Mouse (Mus musculus): ENCODE data around the gene Ampd1. TPM values are rescaled to one million over a fixed set of nuclear protein-coding genes. Genes with fewer than 3 reads are reported as not detected.
"Not testable (repeated sequence)": the region's sequence is repeated elsewhere in the genome, so short reads cannot be mapped to it uniquely, and the experiment has no call there.

The Ampd1 gene
- polyA plus RNA-seq, 1 experiment: not detected

GRCm38 (mm10) chr3:103128251-103128650 is 54.4 kb downstream of the Ampd1 start:
- TF ChIP-seq CTCF (IDR thresholded peaks at IDR 0.05; ENCODE audit: borderline replicate concordance, insufficient read depth, low read length) (no peak), POLR2A (IDR thresholded peaks at IDR 0.05; ENCODE audit: low read depth, low read length) (no peak)
- no peak overlapping the region for H3K27ac ChIP-seq (ENCODE audit: insufficient read depth, low read length)
- no peak overlapping the region for H3K4me3 ChIP-seq (ENCODE audit: insufficient read depth, low read length)
- 0 out of 2 replicates have a peak, but pooled peaks cover 3% of the 10 kb centered on the region for H3K4me1 ChIP-seq (ENCODE audit: control insufficient read depth, insufficient read depth, low read length)

- TF ChIP-seq POLR2A (IDR thresholded peaks at IDR 0.05; ENCODE audit: low read depth, low read length) (no peak), CTCF (IDR thresholded peaks at IDR 0.05; ENCODE audit: borderline replicate concordance, insufficient read depth, low read length) (no peak)
- 0 out of 2 replicates have a peak, but pooled peaks cover 3% of the 10 kb centered on the region for H3K4me1 ChIP-seq (ENCODE audit: control insufficient read depth, insufficient read depth, low read length)
- no peak overlapping the region for H3K4me3 ChIP-seq (ENCODE audit: insufficient read depth, low read length)
- no peak overlapping the region for H3K27ac ChIP-seq (ENCODE audit: insufficient read depth, low read length)
Observed at GRCm38 (mm10) chr3:103129367-103130159, 55.7 kb downstream of the Ampd1 start.

DNA sequence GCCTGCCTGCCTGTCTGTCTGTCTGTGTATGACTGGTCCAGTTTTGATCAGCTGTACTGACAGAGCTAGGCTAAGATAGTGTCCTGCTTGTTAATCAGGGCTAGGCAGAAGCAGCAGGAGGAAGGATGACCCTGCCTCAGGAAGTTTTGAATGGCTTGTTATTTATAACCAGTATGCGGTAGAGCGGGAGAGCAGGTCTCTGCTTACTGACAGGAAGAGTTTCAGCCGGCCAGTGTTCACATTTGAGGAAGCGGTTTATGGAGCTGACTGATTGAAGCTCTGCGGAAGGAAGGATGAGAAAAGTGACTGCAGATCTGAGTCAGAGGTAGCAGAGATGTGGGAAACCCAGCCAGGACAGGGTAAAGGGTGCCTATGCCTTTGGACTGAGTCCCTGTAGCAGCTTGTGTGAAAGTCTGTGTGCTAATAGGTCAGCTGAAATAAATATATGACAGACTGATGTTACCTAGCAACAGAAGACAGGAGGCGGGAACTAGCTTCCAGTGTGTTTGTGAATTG is 56.5 kb downstream of the Ampd1 start:
- TF ChIP-seq CTCF (IDR thresholded peaks at IDR 0.05; ENCODE audit: borderline replicate concordance, insufficient read depth, low read length) (no peak), POLR2A (IDR thresholded peaks at IDR 0.05; ENCODE audit: low read depth, low read length) (no peak)
- H3K27ac ChIP-seq (ENCODE audit: insufficient read depth, low read length): no peak overlapping the region
- H3K4me1 ChIP-seq (ENCODE audit: control insufficient read depth, insufficient read depth, low read length): 0 out of 2 replicates have a peak, but pooled peaks cover 3% of the 10 kb centered on the region
- no peak overlapping the region for H3K4me3 ChIP-seq (ENCODE audit: insufficient read depth, low read length)

GRCm38 (mm10) chr3:103133098-103133497 is 59.3 kb downstream of the Ampd1 start:
- no peak overlapping the region for H3K27ac ChIP-seq (ENCODE audit: insufficient read depth, low read length)
- TF ChIP-seq CTCF (IDR thresholded peaks at IDR 0.05; ENCODE audit: borderline replicate concordance, insufficient read depth, low read length): no peak
- TF ChIP-seq POLR2A (IDR thresholded peaks at IDR 0.05; ENCODE audit: low read depth, low read length): no peak
- no peak overlapping the region for H3K4me3 ChIP-seq (ENCODE audit: insufficient read depth, low read length)
- 0 out of 2 replicates have a peak, but pooled peaks cover 3% of the 10 kb centered on the region for H3K4me1 ChIP-seq (ENCODE audit: control insufficient read depth, insufficient read depth, low read length)

GRCm38 (mm10) chr3:103136414-103137077 is 62.7 kb downstream of the Ampd1 start:
- Histone ChIP-seq H3K4me3 (ENCODE audit: insufficient read depth, low read length) (no peak overlapping the region), H3K27ac (ENCODE audit: insufficient read depth, low read length) (no peak overlapping the region), H3K4me1 (ENCODE audit: control insufficient read depth, insufficient read depth, low read length) (peaks cover 3% of the 10 kb centered on the region; the same call in 1 of the 2 replicates)
- TF ChIP-seq CTCF (IDR thresholded peaks at IDR 0.05; ENCODE audit: borderline replicate concordance, insufficient read depth, low read length) (no peak), POLR2A (IDR thresholded peaks at IDR 0.05; ENCODE audit: low read depth, low read length) (no peak)

GRCm38 (mm10) chr3:103139047-103139446 is 65.2 kb downstream of the Ampd1 start:
- H3K27ac ChIP-seq (ENCODE audit: insufficient read depth, low read length): no peak overlapping the region
- TF ChIP-seq CTCF (IDR thresholded peaks at IDR 0.05; ENCODE audit: borderline replicate concordance, insufficient read depth, low read length) (no peak), POLR2A (IDR thresholded peaks at IDR 0.05; ENCODE audit: low read depth, low read length) (no peak)

DNA sequence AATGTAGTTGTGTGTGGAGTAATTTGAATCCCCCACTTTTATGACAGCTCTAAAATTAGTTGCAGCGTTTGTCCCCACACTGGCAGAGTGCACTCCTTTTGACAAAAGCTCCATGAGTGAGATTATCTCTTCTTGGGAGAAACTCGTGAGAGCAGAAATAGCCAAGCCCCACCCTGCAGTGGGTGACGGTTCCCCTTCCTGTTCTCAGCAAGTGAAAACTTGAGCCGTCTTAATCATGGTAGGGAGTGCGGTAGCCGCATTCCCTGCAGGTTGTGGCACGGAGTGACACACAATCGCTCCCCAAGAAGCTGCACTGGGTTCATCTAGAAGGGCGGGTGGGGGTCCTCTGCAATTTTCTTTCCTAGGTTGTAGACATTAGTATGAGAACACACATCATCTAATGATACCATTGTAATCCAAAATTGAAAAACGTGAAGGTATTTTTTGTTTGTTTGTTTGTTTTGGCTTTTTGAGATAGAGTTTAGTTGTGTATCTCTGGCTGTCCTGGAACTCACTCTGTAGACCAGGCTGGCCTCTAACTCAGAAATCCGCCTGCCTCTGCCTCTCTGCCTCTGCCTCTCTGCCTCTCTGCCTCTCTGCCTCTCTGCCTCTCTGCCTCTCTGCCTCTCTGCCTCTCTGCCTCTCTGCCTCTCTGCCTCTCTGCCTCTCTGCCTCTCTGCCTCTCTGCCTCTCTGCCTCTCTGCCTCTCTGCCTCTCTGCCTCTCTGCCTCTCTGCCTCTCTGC is 66.5 kb downstream of the Ampd1 start:
- H3K4me1 ChIP-seq (ENCODE audit: control insufficient read depth, insufficient read depth, low read length); H3K4me3 ChIP-seq (ENCODE audit: insufficient read depth, low read length); H3K27ac ChIP-seq (ENCODE audit: insufficient read depth, low read length): not testable (repeated sequence)

More at GRCm38 (mm10) chr3:103139047-103139446, 65.2 kb downstream of the Ampd1 start:
- no peak overlapping the region for H3K4me3 ChIP-seq (ENCODE audit: insufficient read depth, low read length)
- H3K4me1 ChIP-seq (ENCODE audit: control insufficient read depth, insufficient read depth, low read length): peaks cover 3% of the 10 kb centered on the region; the same call in 1 of the 2 replicates

DNA sequence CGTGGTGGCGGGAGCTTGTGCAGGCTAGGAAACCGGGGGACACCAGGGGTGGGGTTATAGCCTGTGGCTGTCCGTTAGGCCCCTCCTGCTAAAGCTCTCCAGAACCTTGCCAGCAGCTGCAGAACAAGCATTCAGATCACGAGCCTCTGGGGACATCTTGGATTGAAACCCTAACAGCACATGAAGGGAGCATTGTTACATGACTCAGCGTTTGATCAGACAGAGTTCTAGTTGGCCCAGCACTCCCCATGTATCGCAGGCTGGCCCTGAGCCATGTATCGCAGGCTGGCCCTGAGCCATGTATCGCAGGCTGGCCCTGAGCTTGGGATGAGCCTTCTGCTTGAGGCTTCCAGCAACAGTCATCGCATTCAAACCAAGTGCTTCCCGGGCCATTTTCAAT is 67.5 kb downstream of the Ampd1 start:
- Histone ChIP-seq H3K4me3 (ENCODE audit: insufficient read depth, low read length) (no peak overlapping the region), H3K4me1 (ENCODE audit: control insufficient read depth, insufficient read depth, low read length) (peaks cover 3% of the 10 kb centered on the region; the same call in 1 of the 2 replicates), H3K27ac (ENCODE audit: insufficient read depth, low read length) (0 out of 2 replicates have a peak overlapping the region, but pooled peaks have one; percentile 7)
- no peak for TF ChIP-seq CTCF (IDR thresholded peaks at IDR 0.05; ENCODE audit: borderline replicate concordance, insufficient read depth, low read length)
- no peak for TF ChIP-seq POLR2A (IDR thresholded peaks at IDR 0.05; ENCODE audit: low read depth, low read length)

DNA sequence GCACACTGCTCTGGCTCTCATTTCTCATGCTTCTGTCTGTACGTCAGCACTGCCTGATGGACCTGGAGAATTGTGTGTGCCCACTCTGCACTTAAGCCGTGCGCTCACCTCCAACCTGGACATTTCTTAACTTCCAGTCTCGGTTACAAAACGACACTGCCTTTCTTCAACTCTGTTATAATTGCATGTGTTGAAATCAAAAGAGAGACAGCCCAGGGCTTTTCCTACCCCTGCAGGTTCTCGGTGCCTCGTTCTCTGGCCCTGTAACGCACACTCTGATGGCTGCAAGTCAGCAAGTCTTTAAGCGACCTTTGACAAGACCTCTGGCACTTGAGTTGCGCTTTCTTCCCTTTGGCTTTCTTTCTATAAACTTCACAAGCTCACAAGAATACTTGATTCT is 68.6 kb downstream of the Ampd1 start:
- no peak for TF ChIP-seq POLR2A (IDR thresholded peaks at IDR 0.05; ENCODE audit: low read depth, low read length)
- no peak for TF ChIP-seq CTCF (IDR thresholded peaks at IDR 0.05; ENCODE audit: borderline replicate concordance, insufficient read depth, low read length)
- Histone ChIP-seq H3K27ac (ENCODE audit: insufficient read depth, low read length) (no peak overlapping the region), H3K4me1 (ENCODE audit: control insufficient read depth, insufficient read depth, low read length) (peaks cover 3% of the 10 kb centered on the region; the same call in 1 of the 2 replicates), H3K4me3 (ENCODE audit: insufficient read depth, low read length) (no peak overlapping the region)
